Mouse (Mus musculus): ENCODE data around the gene Hnrnpa0. TPM values are rescaled to one million over a fixed set of nuclear protein-coding genes. Genes with fewer than 3 reads are reported as not detected.

The Hnrnpa0 gene
- polyA plus RNA-seq, 1 experiment from 2014 or later, result 13.7 TPM

- Histone ChIP-seq H3K27me3 (replicated peaks) (no peaks in the 10 kb centered on the region), H3K9ac (peak overlapping the region; percentile 46; the same call in 1 of the 2 replicates), H3K27ac (no peak overlapping the region), H3K4me2 (peak overlapping the region; percentile 80), H3K4me1 (peaks cover 34% of the 10 kb centered on the region), H3K9me3 (replicated peaks) (no peaks in the 10 kb centered on the region), H3K4me3 (peak overlapping the region; percentile 97), H3K36me3 (peaks cover 26% of the 10 kb centered on the region)
- no peak for ATAC-seq
- WGBS (ENCODE audit: insufficient replicate concordance), result 28% methylated on average over 7 of the region's 7 CpGs
These were observed 2.2 kb downstream of the Hnrnpa0 start for GRCm38 (mm10) chr13:58126126-58126525.

GRCm38 (mm10) chr13:58124989-58125388, 3.4 kb downstream of the Hnrnpa0 start:
- H3K4me2 ChIP-seq, result peak overlapping the region; percentile 80
- H3K27me3 ChIP-seq (replicated peaks), result no peaks in the 10 kb centered on the region
- peaks cover 31% of the 10 kb centered on the region for H3K4me1 ChIP-seq
- peaks cover 26% of the 10 kb centered on the region for H3K36me3 ChIP-seq
- H3K9ac ChIP-seq, result no peak overlapping the region
- 51% methylated on average over 2 of the region's 2 CpGs for WGBS (ENCODE audit: insufficient replicate concordance)
- H3K27ac ChIP-seq, result no peak overlapping the region
- no peak for ATAC-seq
- no peak overlapping the region; the same call in 1 of the 2 replicates for H3K4me3 ChIP-seq
- H3K9me3 ChIP-seq (replicated peaks), result no peaks in the 10 kb centered on the region

- Histone ChIP-seq H3K9ac (no peak overlapping the region; the same call in 1 of the 2 replicates), H3K27ac (peak overlapping the region; percentile 6; the same call in 1 of the 2 replicates), H3K27me3 (replicated peaks) (no peaks in the 10 kb centered on the region), H3K4me1 (peaks cover 24% of the 10 kb centered on the region), H3K4me3 (no peak overlapping the region), H3K36me3 (peaks cover 26% of the 10 kb centered on the region), H3K4me2 (no peak overlapping the region), H3K9me3 (replicated peaks) (no peaks in the 10 kb centered on the region)
- 76% methylated on average over 3 of the region's 3 CpGs for WGBS (ENCODE audit: insufficient replicate concordance)
- ATAC-seq, result no peak
These were observed 4.1 kb downstream of the Hnrnpa0 start for GRCm38 (mm10) chr13:58124278-58124677.

GRCm38 (mm10) chr13:58123381-58123780, 5.0 kb downstream of the Hnrnpa0 start:
- WGBS (ENCODE audit: insufficient replicate concordance), result 76% methylated on average over 8 of the region's 8 CpGs
- H3K27ac ChIP-seq, result 0 out of 2 replicates have a peak overlapping the region, but pooled peaks have one; percentile 37
- H3K27me3 ChIP-seq (replicated peaks), result no peaks in the 10 kb centered on the region
- H3K9ac ChIP-seq, result no peak overlapping the region
- no peaks in the 10 kb centered on the region for H3K9me3 ChIP-seq (replicated peaks)
- H3K4me1 ChIP-seq, result peaks cover 24% of the 10 kb centered on the region
- H3K4me2 ChIP-seq, result no peak overlapping the region
- no peak overlapping the region for H3K4me3 ChIP-seq
- peaks cover 26% of the 10 kb centered on the region for H3K36me3 ChIP-seq
- no peak for ATAC-seq

- 76% methylated on average over 10 of the region's 10 CpGs for WGBS (ENCODE audit: insufficient replicate concordance)
- H3K4me1 ChIP-seq, result peaks cover 24% of the 10 kb centered on the region
- no peak overlapping the region for H3K4me2 ChIP-seq
- no peak for ATAC-seq
- 0 out of 2 replicates have a peak overlapping the region, but pooled peaks have one; percentile 37 for H3K27ac ChIP-seq
- H3K9me3 ChIP-seq (replicated peaks), result no peaks in the 10 kb centered on the region
- no peaks in the 10 kb centered on the region for H3K27me3 ChIP-seq (replicated peaks)
- no peak overlapping the region for H3K9ac ChIP-seq
- no peak overlapping the region for H3K4me3 ChIP-seq
- H3K36me3 ChIP-seq, result peaks cover 26% of the 10 kb centered on the region
These were observed 5.5 kb downstream of the Hnrnpa0 start for GRCm38 (mm10) chr13:58122786-58123297.

GRCm38 (mm10) chr13:58117318-58118017, 10.9 kb downstream of the Hnrnpa0 start:
- Histone ChIP-seq H3K27me3 (replicated peaks) (peaks cover 41% of the 10 kb centered on the region), H3K36me3 (no peaks in the 10 kb centered on the region), H3K9ac (no peak overlapping the region), H3K27ac (no peak overlapping the region), H3K9me3 (replicated peaks) (no peaks in the 10 kb centered on the region), H3K4me2 (no peak overlapping the region), H3K4me1 (peaks cover 4% of the 10 kb centered on the region; the same call in 1 of the 2 replicates), H3K4me3 (no peak overlapping the region)
- 28% methylated on average over 8 of the region's 8 CpGs for WGBS (ENCODE audit: insufficient replicate concordance)
- no peak for ATAC-seq

- Histone ChIP-seq H3K27ac (no peak overlapping the region), H3K4me3 (no peak overlapping the region), H3K27me3 (replicated peaks) (peaks cover 48% of the 10 kb centered on the region), H3K9ac (no peak overlapping the region), H3K9me3 (replicated peaks) (no peaks in the 10 kb centered on the region), H3K4me1 (peaks cover 4% of the 10 kb centered on the region; the same call in 1 of the 2 replicates), H3K4me2 (no peak overlapping the region), H3K36me3 (no peaks in the 10 kb centered on the region)
- WGBS (ENCODE audit: insufficient replicate concordance), result 54% methylated on average over 2 of the region's 2 CpGs
- ATAC-seq, result no peak
These were observed 11.6 kb downstream of the Hnrnpa0 start for GRCm38 (mm10) chr13:58116801-58117200.

- no peak overlapping the region for H3K4me2 ChIP-seq
- H3K27me3 ChIP-seq (replicated peaks), result peaks cover 60% of the 10 kb centered on the region
- 11% methylated on average over 13 of the region's 13 CpGs for WGBS (ENCODE audit: insufficient replicate concordance)
- no peaks in the 10 kb centered on the region for H3K36me3 ChIP-seq
- no peak overlapping the region for H3K27ac ChIP-seq
- H3K4me1 ChIP-seq, result peaks cover 4% of the 10 kb centered on the region; the same call in 1 of the 2 replicates
- H3K9me3 ChIP-seq (replicated peaks), result no peaks in the 10 kb centered on the region
- H3K9ac ChIP-seq, result no peak overlapping the region
- ATAC-seq, result peak; percentile 40; the same call in 1 of the 2 replicates
- H3K4me3 ChIP-seq, result no peak overlapping the region
These were observed 13.1 kb downstream of the Hnrnpa0 start for GRCm38 (mm10) chr13:58115227-58115626.

- Histone ChIP-seq H3K27me3 (replicated peaks) (peaks cover 62% of the 10 kb centered on the region), H3K36me3 (no peaks in the 10 kb centered on the region), H3K4me2 (peak within 1 kb of the TSS; percentile 65), H3K9me3 (replicated peaks) (no peaks in the 10 kb centered on the region), H3K4me1 (peaks cover 4% of the 10 kb centered on the region; the same call in 1 of the 2 replicates), H3K27ac (no peak within 1 kb of the TSS), H3K4me3 (peak within 1 kb of the TSS; percentile 50), H3K9ac (peak within 1 kb of the TSS; percentile 51)
- ATAC-seq, result peak; percentile 40; the same call in 1 of the 2 replicates
- WGBS (ENCODE audit: insufficient replicate concordance), result 4% methylated on average over 35 of the region's 35 CpGs
These were observed 15.1 kb downstream of the Hnrnpa0 start, which contains the start of gene Klhl3 for GRCm38 (mm10) chr13:58113061-58113900. TSS of gene Klhl3 (minus strand) at chr13:58113592.

- Histone ChIP-seq H3K36me3 (no peaks in the 10 kb centered on the region), H3K9me3 (replicated peaks) (no peaks in the 10 kb centered on the region), H3K27me3 (replicated peaks) (peaks cover 62% of the 10 kb centered on the region), H3K4me1 (peaks cover 4% of the 10 kb centered on the region; the same call in 1 of the 2 replicates), H3K4me3 (peak overlapping the region; percentile 50), H3K4me2 (peak overlapping the region; percentile 65), H3K9ac (peak overlapping the region; percentile 51; the same call in 1 of the 2 replicates), H3K27ac (no peak overlapping the region)
- ATAC-seq, result no peak
- 14% methylated on average over 11 of the region's 11 CpGs for WGBS (ENCODE audit: insufficient replicate concordance)
These were observed 15.7 kb downstream of the Hnrnpa0 start for GRCm38 (mm10) chr13:58112601-58113041.

GRCm38 (mm10) chr13:58112191-58112590, 16.2 kb downstream of the Hnrnpa0 start:
- Histone ChIP-seq H3K27ac (no peak overlapping the region), H3K4me1 (peaks cover 4% of the 10 kb centered on the region; the same call in 1 of the 2 replicates), H3K9ac (no peak overlapping the region; the same call in 1 of the 2 replicates), H3K4me3 (peak overlapping the region; percentile 50), H3K9me3 (replicated peaks) (no peaks in the 10 kb centered on the region), H3K36me3 (no peaks in the 10 kb centered on the region), H3K27me3 (replicated peaks) (peaks cover 62% of the 10 kb centered on the region), H3K4me2 (peak overlapping the region; percentile 65)
- ATAC-seq, result no peak
- WGBS (ENCODE audit: insufficient replicate concordance), result 63% methylated on average over 10 of the region's 10 CpGs

Data from liver, embryonic 12.5 days (tissue).